Mouse (Mus musculus) liver, embryonic 14.5 days (tissue): ENCODE data around the gene Med15. TPM values are rescaled to one million over a fixed set of nuclear protein-coding genes. Genes with fewer than 3 reads are reported as not detected.

Source experiments
- ATAC-seq: fragments of 200-750 bp; cut with Nextera tagmentation; 2 replicates; pipeline ENCODE4 v1.8.0; 2017; ENCODE audit warnings: moderate number of reproducible peaks, mild to moderate bottlenecking, moderate library complexity; ENCODE audit not compliant: insufficient read depth
- DNase-seq, 3 experiments: peaks; one replicate each; pipeline ENCODE4 v3.0.0-alpha.2; 2012 to 2013; ENCODE audit warnings: low read depth in 3 of 3, low spot score in 3 of 3
- H3K27ac ChIP-seq: fragments of 300-500 bp; sonication (generic); 2 replicates; pipeline ENCODE4 v1.5.1; 2014; ENCODE audit warnings: moderate library complexity, mild to moderate bottlenecking, control low read depth, inconsistent platforms
- H3K27me3 ChIP-seq: fragments of 300-500 bp; sonication (generic); 2 replicates; pipeline ENCODE4 v1.6.1; 2014; ENCODE audit warnings: mild to moderate bottlenecking, low read length, moderate library complexity; ENCODE audit not compliant: control insufficient read depth, insufficient read depth
- H3K36me3 ChIP-seq: fragments of 300-500 bp; sonication (generic); replicated peaks from 2 replicates; pipeline ENCODE4 v1.6.1; 2014; ENCODE audit warnings: low read depth; ENCODE audit not compliant: control insufficient read depth, insufficient read depth
- H3K4me1 ChIP-seq, 2 experiments: fragments of 200-500 bp in 1 of 2; fragments of 300-500 bp in 1 of 2; sonication (generic) in 1 of 2; replicated peaks; 2 replicates each; pipeline ENCODE4 v1.6.1; 2012 to 2014; ENCODE audit warnings: antibody characterized with exemption in 1 of 2, inconsistent platforms in 1 of 2, low read length in 1 of 2; ENCODE audit not compliant: control insufficient read depth in 2 of 2, insufficient read depth in 2 of 2
- H3K4me2 ChIP-seq: fragments of 300-500 bp; sonication (generic); 2 replicates; pipeline ENCODE4 v1.6.1; 2014; ENCODE audit warnings: low read depth, mild to moderate bottlenecking, control low read depth, moderate library complexity
- H3K4me3 ChIP-seq, 2 experiments: fragments of 200-500 bp in 1 of 2; fragments of 300-500 bp in 1 of 2; sonication (generic) in 1 of 2; 2 replicates each; pipeline ENCODE4 v1.5.1; 2012 to 2014; ENCODE audit warnings: low read depth in 2 of 2, low read length in 2 of 2, mild to moderate bottlenecking in 2 of 2, control low read depth in 1 of 2, inconsistent platforms in 1 of 2, moderate library complexity in 1 of 2; ENCODE audit not compliant: insufficient read depth in 1 of 2
- H3K9ac ChIP-seq: fragments of 300-500 bp; sonication (generic); replicated peaks from 2 replicates; pipeline ENCODE4 v1.6.1; 2014; ENCODE audit warnings: mild to moderate bottlenecking, control low read depth, moderate library complexity
- H3K9me3 ChIP-seq: fragments of 300-500 bp; sonication (generic); 2 replicates; pipeline ENCODE4 v1.6.1; 2016; ENCODE audit warnings: low read length, mixed read lengths; ENCODE audit not compliant: control insufficient read depth
- CTCF ChIP-seq: IDR thresholded peaks from 2 replicates; pipeline ENCODE4 v1.5.1; 2016; ENCODE audit warnings: antibody characterized with exemption, low read depth, control low read depth
- EP300 ChIP-seq: IDR thresholded peaks from 2 replicates; pipeline ENCODE4 v1.6.1; 2016; ENCODE audit warnings: antibody characterized with exemption, low read depth
- WGBS: fragments of 180-500 bp; shearing (Covaris S2); extraction: QIAGEN DNeasy Blood & Tissue Kit; methylation state at CpG from one replicate; pipeline ENCODE4 v1.1.7; 2014; ENCODE audit not compliant: insufficient replicate concordance; 5-methylcytosine and 5-hydroxymethylcytosine counted together
- polyA plus RNA-seq, 2 experiments: library from polyadenylated mRNA; depleted of rRNA in 1 of 2; stranded (reverse) in 1 of 2; unstranded in 1 of 2; fragments of >200 nt; fragmentation: Nextera tagmentation in 1 of 2; extraction: Ambion mirVana in 1 of 2; gene quantifications; 2 replicates each; pipeline versions ENCODE4 v1.2.1 to v1.2.3; 2012 to 2014

Gene Med15
- polyA plus RNA-seq, 2 experiments = 11.4 to 18.0 TPM

DNA sequence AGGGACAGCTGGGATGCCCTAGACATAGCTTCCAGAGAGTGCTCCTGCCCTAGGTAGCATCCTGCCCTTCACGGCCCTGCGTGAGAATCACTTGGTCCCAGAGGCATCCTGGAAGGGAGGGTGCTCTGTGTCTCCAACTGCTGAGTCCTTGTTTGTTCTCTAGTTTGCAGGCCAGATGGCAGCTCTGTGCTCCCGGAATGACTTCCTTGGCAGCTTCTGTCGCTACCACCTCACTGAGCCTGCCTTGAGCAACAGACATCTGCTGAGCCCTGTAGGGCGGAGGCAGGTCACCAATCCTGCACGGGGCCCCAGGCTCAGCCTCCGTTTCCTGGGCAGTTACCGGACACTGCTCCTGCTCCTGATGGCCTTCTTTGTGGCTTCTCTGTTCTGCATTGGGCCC, 90.4 kb downstream of the Med15 start:
- TF ChIP-seq CTCF = no peak
- no peak for TF ChIP-seq EP300
- H3K27ac ChIP-seq = no peak overlapping the region
- H3K4me2 ChIP-seq = no peak overlapping the region
- ATAC-seq (no peak), DNase-seq (no peak)
- H3K4me3 ChIP-seq = no peak overlapping the region
- H3K36me3 ChIP-seq = peaks cover 35% of the 10 kb centered on the region
- 90% methylated on average over 8 of the region's 8 CpGs for WGBS
- no peaks in the 10 kb centered on the region for H3K9me3 ChIP-seq
- H3K4me1 ChIP-seq = peaks cover 31 to 36% of the 10 kb centered on the region in 2 experiments
- no peak overlapping the region for H3K9ac ChIP-seq
- H3K27me3 ChIP-seq = no peaks in the 10 kb centered on the region

DNA sequence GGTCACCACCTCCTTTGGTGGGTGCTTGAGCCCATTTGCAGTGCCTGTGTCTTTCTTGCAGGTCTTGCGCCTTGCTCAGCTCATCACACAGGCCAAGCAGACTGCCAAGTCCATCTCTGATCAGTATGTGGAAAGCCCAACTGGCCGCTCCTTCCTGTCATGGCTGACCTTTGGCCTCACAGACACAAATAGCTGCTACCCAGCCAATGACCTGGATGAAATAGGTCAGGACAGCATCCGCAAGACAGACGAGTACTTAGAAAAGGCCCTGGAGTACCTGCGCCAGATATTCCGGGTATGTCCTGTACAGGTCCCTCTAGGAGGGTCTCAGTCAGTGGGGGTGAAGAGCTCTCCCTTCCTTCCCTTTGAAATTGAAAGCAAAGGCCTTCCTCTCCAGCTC, 91.4 kb downstream of the Med15 start:
- Histone ChIP-seq H3K4me1 (peaks cover 34 to 37% of the 10 kb centered on the region in 2 experiments), H3K9ac (no peak overlapping the region), H3K27me3 (no peaks in the 10 kb centered on the region), H3K4me2 (no peak overlapping the region), H3K4me3 (no peak overlapping the region), H3K36me3 (peaks cover 35% of the 10 kb centered on the region), H3K27ac (no peak overlapping the region), H3K9me3 (no peaks in the 10 kb centered on the region)
- no peak for DNase-seq
- TF ChIP-seq CTCF (no peak), EP300 (no peak)
- WGBS = 87% methylated on average over 6 of the region's 6 CpGs
- no peak for ATAC-seq

DNA sequence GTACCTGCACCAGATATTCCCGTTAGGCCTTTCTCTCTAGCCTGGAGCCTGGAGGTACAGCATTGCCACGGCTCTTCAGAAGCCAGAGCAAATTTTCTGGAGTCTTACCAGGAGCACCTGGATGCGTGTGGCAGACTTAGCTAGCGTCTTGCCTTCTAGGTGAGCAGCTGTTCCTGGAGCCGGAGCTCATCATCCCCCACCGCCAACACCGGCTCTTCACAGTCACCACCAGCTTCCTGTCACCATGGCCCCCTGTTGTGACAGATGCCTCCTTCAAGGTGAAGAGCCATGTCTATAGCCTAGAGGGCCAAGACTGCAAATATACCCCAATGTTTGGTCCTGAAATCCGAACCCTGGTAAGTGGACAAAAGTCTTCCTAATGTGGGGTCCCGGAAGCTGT, 92.0 kb downstream of the Med15 start:
- H3K4me2 ChIP-seq = no peak overlapping the region
- TF ChIP-seq CTCF = no peak
- TF ChIP-seq EP300 = no peak
- no peak for DNase-seq
- H3K4me1 ChIP-seq = peaks cover 35 to 39% of the 10 kb centered on the region in 2 experiments
- H3K9ac ChIP-seq = no peak overlapping the region
- H3K4me3 ChIP-seq = no peak overlapping the region
- WGBS = 90% methylated on average over 9 of the region's 9 CpGs
- peaks cover 36% of the 10 kb centered on the region for H3K36me3 ChIP-seq
- no peak overlapping the region for H3K27ac ChIP-seq
- H3K27me3 ChIP-seq = no peaks in the 10 kb centered on the region
- no peak for ATAC-seq
- H3K9me3 ChIP-seq = no peaks in the 10 kb centered on the region

DNA sequence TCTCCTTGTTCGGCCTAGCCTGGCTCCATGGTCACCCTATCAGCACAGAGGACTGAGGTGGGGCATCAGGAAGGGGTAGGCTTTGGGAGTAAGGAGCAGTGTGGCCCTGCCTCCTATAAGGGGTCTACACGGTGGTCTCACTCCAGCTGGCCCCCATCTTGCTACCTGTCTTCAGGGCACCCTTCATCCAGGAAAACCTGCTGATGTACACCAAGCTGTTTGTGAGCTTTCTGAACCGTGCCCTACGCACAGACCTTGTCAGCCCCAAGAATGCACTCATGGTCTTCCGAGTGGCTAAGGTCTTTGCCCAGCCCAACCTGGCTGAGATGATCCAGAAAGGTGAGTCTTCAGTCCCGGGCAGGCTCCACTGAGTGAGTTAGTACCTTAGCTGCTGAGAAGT, 92.7 kb downstream of the Med15 start:
- TF ChIP-seq CTCF = no peak
- no peak for DNase-seq
- Histone ChIP-seq H3K4me3 (no peak overlapping the region), H3K27me3 (no peaks in the 10 kb centered on the region), H3K4me2 (no peak overlapping the region), H3K4me1 (peaks cover 35% of the 10 kb centered on the region in 2 experiments), H3K36me3 (peaks cover 36% of the 10 kb centered on the region), H3K27ac (no peak overlapping the region), H3K9ac (no peak overlapping the region), H3K9me3 (no peaks in the 10 kb centered on the region)
- ATAC-seq = no peak
- WGBS = 90% methylated on average over 6 of the region's 6 CpGs

DNA sequence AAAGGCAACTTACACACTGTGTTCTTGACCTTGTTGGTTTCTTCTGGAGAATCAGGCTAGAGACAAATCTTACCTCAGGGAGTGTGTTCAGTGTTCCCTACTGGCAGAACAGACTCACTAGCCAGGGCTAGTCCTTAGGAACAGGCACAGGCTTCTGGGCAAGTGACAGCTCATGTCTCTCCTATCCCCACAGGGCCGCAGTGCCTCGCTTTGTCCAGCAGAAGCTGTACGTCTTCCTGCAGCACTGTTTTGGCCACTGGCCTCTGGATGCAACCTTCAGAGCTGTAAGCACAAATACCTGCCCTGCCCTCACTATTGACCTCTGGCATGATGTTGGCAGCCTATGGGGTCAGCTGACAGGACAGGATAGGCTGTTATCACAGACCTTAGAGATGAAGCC, 93.6 kb downstream of the Med15 start:
- Histone ChIP-seq H3K27ac (peak overlapping the region; percentile 94), H3K36me3 (peaks cover 44% of the 10 kb centered on the region), H3K27me3 (no peaks in the 10 kb centered on the region), H3K4me3 (no peak overlapping the region), H3K4me2 (no peak overlapping the region), H3K9ac (no peak overlapping the region; the same call in 1 of the 2 replicates), H3K4me1 (peaks cover 35% of the 10 kb centered on the region in 2 experiments), H3K9me3 (no peaks in the 10 kb centered on the region)
- no peak for DNase-seq
- 91% methylated on average over 3 of the region's 3 CpGs for WGBS
- ATAC-seq = no peak
- TF ChIP-seq CTCF = peak; percentile 21; the same call in 1 of the 2 replicates
- no peak for TF ChIP-seq EP300
